Mouse (Mus musculus): ENCODE results near the gene Cpped1. TPM values are rescaled to one million over a fixed set of nuclear protein-coding genes. Genes with fewer than 3 reads are reported as not detected.

The Cpped1 gene
- polyA plus RNA-seq (2015; fragmentation: Nextera tagmentation; extraction: Ambion mirVana): 19.0 and 21.8 TPM in 2 replicates

GRCm38 (mm10) chr16:11909035-11909591, at the start of gene Cpped1:
Gene Cpped1 (minus strand): TSS chr16:11909445.
- Histone ChIP-seq H3K36me3 (ENCODE audit: control insufficient read depth, insufficient read depth, low read length) (no peaks in the 10 kb centered on the region), H3K4me2 (ENCODE audit: low read depth, low read length) (peak within 1 kb of the TSS; percentile 81), H3K9ac (ENCODE audit: low read length) (peak within 1 kb of the TSS; percentile 77), H3K27me3 (ENCODE audit: control insufficient read depth, insufficient read depth, low read depth, low read length) (no peaks in the 10 kb centered on the region), H3K4me3 (ENCODE audit: low read length) (peak within 1 kb of the TSS; percentile 81), H3K27ac (ENCODE audit: low read length) (peak within 1 kb of the TSS; percentile 74), H3K9me3 (ENCODE audit: control insufficient read depth, low read length) (no peaks in the 10 kb centered on the region), H3K4me1 (replicated peaks; ENCODE audit: control insufficient read depth, insufficient read depth, low read length) (peaks cover 6% of the 10 kb centered on the region)
- peak; percentile 97 for ATAC-seq (ENCODE audit: low read depth)
- under 1% methylated on average over 32 of the region's 32 CpGs for WGBS

GRCm38 (mm10) chr16:11940477-11940876, 31.2 kb upstream of the Cpped1 start:
- Histone ChIP-seq H3K36me3 (ENCODE audit: control insufficient read depth, insufficient read depth, low read length) (no peaks in the 10 kb centered on the region), H3K4me1 (replicated peaks; ENCODE audit: control insufficient read depth, insufficient read depth, low read length) (no peaks in the 10 kb centered on the region), H3K27ac (ENCODE audit: low read length) (no peak overlapping the region), H3K9ac (ENCODE audit: low read length) (no peak overlapping the region), H3K9me3 (ENCODE audit: control insufficient read depth, low read length) (peaks cover 5% of the 10 kb centered on the region; the same call in 1 of the 2 replicates), H3K4me2 (ENCODE audit: low read depth, low read length) (no peak overlapping the region), H3K4me3 (ENCODE audit: low read length) (no peak overlapping the region), H3K27me3 (ENCODE audit: control insufficient read depth, insufficient read depth, low read depth, low read length) (no peaks in the 10 kb centered on the region)
- ATAC-seq (ENCODE audit: low read depth): no peak

- Histone ChIP-seq H3K27ac (ENCODE audit: low read length) (no peak overlapping the region), H3K9ac (ENCODE audit: low read length) (no peak overlapping the region), H3K36me3 (ENCODE audit: control insufficient read depth, insufficient read depth, low read length) (no peaks in the 10 kb centered on the region), H3K4me3 (ENCODE audit: low read length) (no peak overlapping the region), H3K27me3 (ENCODE audit: control insufficient read depth, insufficient read depth, low read depth, low read length) (no peaks in the 10 kb centered on the region), H3K4me2 (ENCODE audit: low read depth, low read length) (no peak overlapping the region), H3K4me1 (replicated peaks; ENCODE audit: control insufficient read depth, insufficient read depth, low read length) (peaks cover 6% of the 10 kb centered on the region), H3K9me3 (ENCODE audit: control insufficient read depth, low read length) (no peaks in the 10 kb centered on the region)
- no peak for ATAC-seq (ENCODE audit: low read depth)
- WGBS: 55% methylated on average over 3 of the region's 3 CpGs
Observed at GRCm38 (mm10) chr16:11910801-11911200, 1.6 kb upstream of the Cpped1 start.

DNA sequence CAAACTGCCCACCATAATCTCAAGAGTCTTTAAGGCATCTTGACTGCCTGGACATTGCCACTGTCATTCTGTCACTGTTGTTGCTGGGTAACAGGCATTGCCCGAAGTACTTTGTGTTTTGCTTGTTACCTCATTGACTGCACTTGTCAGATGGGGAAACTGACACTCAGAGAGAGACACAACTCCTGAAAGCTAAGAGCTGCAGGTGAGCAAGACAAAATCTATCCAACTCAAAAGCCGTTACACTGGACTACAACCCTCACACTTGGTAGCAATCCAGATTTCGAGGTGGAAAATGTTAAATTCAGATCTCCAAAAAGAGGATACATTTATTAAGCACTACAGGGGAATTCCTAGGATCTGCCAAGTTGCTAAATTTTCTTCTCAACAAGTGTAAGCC, 572 bp upstream of the Cpped1 start:
- peaks cover 6% of the 10 kb centered on the region for H3K4me1 ChIP-seq (replicated peaks; ENCODE audit: control insufficient read depth, insufficient read depth, low read length)
- H3K36me3 ChIP-seq (ENCODE audit: control insufficient read depth, insufficient read depth, low read length): no peaks in the 10 kb centered on the region
- H3K27me3 ChIP-seq (ENCODE audit: control insufficient read depth, insufficient read depth, low read depth, low read length): no peaks in the 10 kb centered on the region
- peak overlapping the region; percentile 81; the same call in 1 of the 2 replicates for H3K4me2 ChIP-seq (ENCODE audit: low read depth, low read length)
- no peaks in the 10 kb centered on the region for H3K9me3 ChIP-seq (ENCODE audit: control insufficient read depth, low read length)
- no peak overlapping the region for H3K27ac ChIP-seq (ENCODE audit: low read length)
- H3K4me3 ChIP-seq (ENCODE audit: low read length): no peak overlapping the region
- 70% methylated on average over 3 of the region's 3 CpGs for WGBS
- H3K9ac ChIP-seq (ENCODE audit: low read length): no peak overlapping the region
- ATAC-seq (ENCODE audit: low read depth): no peak

DNA sequence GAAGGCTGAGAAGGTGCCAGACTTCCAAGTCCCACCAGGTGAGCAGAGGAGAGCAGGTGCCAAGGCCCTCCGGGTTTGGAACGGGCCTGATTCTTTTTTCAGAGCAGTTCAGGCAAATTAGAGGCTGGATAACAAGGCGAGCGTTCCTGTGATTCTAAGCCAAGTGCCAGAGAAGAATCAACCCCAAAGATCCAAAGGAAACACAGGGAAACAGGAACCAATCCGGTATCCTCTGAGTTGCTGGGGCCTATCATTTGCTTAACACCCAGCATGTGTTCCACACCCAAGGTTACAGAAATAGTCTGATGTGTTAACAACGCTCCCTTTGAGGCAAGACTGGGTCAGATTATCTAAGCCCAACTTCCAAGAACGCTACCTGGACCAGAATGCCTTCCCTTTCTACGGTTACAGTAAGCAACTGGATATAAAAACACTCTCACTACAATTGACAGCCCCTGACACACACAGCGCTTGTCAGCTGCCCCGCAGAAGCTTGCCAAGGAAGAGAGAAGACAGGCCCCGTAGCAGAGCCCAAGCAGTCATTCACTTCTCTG, 707 bp downstream of the Cpped1 start:
- Histone ChIP-seq H3K9me3 (ENCODE audit: control insufficient read depth, low read length) (no peaks in the 10 kb centered on the region), H3K9ac (ENCODE audit: low read length) (peak overlapping the region; percentile 77), H3K4me2 (ENCODE audit: low read depth, low read length) (peak overlapping the region; percentile 81), H3K27ac (ENCODE audit: low read length) (peak overlapping the region; percentile 74), H3K4me1 (replicated peaks; ENCODE audit: control insufficient read depth, insufficient read depth, low read length) (peaks cover 6% of the 10 kb centered on the region), H3K27me3 (ENCODE audit: control insufficient read depth, insufficient read depth, low read depth, low read length) (no peaks in the 10 kb centered on the region), H3K4me3 (ENCODE audit: low read length) (peak overlapping the region; percentile 81), H3K36me3 (ENCODE audit: control insufficient read depth, insufficient read depth, low read length) (no peaks in the 10 kb centered on the region)
- WGBS: 11% methylated on average over 11 of the region's 11 CpGs
- peak; percentile 70 for ATAC-seq (ENCODE audit: low read depth)

DNA sequence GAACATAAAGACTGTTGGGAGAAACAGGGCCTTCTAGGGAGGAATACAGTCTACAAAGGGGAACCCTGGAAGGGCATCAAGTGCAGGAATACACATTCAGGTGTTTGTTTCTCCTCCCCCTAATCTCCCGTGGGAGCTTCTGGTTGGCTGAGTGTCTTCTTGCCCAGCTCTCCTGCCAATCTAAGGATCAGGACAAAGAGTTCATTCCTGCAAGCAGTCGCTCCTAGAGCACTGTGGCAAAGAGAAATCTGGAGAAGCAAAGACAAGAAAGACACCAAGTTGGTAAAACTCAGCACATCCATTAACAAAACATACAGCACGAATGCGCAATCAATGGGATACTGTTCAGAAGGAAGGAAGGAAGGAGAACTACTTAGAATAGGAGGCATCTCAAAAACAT, 1.4 kb downstream of the Cpped1 start:
- Histone ChIP-seq H3K27ac (ENCODE audit: low read length) (no peak overlapping the region), H3K4me3 (ENCODE audit: low read length) (no peak overlapping the region; the same call in 1 of the 2 replicates), H3K9ac (ENCODE audit: low read length) (no peak overlapping the region; the same call in 1 of the 2 replicates), H3K9me3 (ENCODE audit: control insufficient read depth, low read length) (no peaks in the 10 kb centered on the region), H3K4me2 (ENCODE audit: low read depth, low read length) (peak overlapping the region; percentile 81), H3K4me1 (replicated peaks; ENCODE audit: control insufficient read depth, insufficient read depth, low read length) (peaks cover 6% of the 10 kb centered on the region), H3K36me3 (ENCODE audit: control insufficient read depth, insufficient read depth, low read length) (no peaks in the 10 kb centered on the region), H3K27me3 (ENCODE audit: control insufficient read depth, insufficient read depth, low read depth, low read length) (no peaks in the 10 kb centered on the region)
- no peak for ATAC-seq (ENCODE audit: low read depth)
- WGBS: 73% methylated on average over 4 of the region's 4 CpGs

GRCm38 (mm10) chr16:11906906-11907305, 2.3 kb downstream of the Cpped1 start:
- no peaks in the 10 kb centered on the region for H3K9me3 ChIP-seq (ENCODE audit: control insufficient read depth, low read length)
- 83% methylated on average over 1 of the region's 1 CpGs for WGBS
- ATAC-seq (ENCODE audit: low read depth): no peak
- no peak overlapping the region for H3K4me2 ChIP-seq (ENCODE audit: low read depth, low read length)
- no peaks in the 10 kb centered on the region for H3K36me3 ChIP-seq (ENCODE audit: control insufficient read depth, insufficient read depth, low read length)
- no peak overlapping the region for H3K27ac ChIP-seq (ENCODE audit: low read length)
- peaks cover 6% of the 10 kb centered on the region for H3K4me1 ChIP-seq (replicated peaks; ENCODE audit: control insufficient read depth, insufficient read depth, low read length)
- H3K27me3 ChIP-seq (ENCODE audit: control insufficient read depth, insufficient read depth, low read depth, low read length): no peaks in the 10 kb centered on the region
- H3K9ac ChIP-seq (ENCODE audit: low read length): no peak overlapping the region
- no peak overlapping the region for H3K4me3 ChIP-seq (ENCODE audit: low read length)

GRCm38 (mm10) chr16:11905216-11905615, 4.0 kb downstream of the Cpped1 start:
- WGBS: 82% methylated on average over 4 of the region's 4 CpGs
- H3K27me3 ChIP-seq (ENCODE audit: control insufficient read depth, insufficient read depth, low read depth, low read length): no peaks in the 10 kb centered on the region
- no peak for ATAC-seq (ENCODE audit: low read depth)
- H3K4me2 ChIP-seq (ENCODE audit: low read depth, low read length): no peak overlapping the region
- H3K9ac ChIP-seq (ENCODE audit: low read length): no peak overlapping the region
- H3K9me3 ChIP-seq (ENCODE audit: control insufficient read depth, low read length): no peaks in the 10 kb centered on the region
- no peak overlapping the region for H3K27ac ChIP-seq (ENCODE audit: low read length)
- H3K4me1 ChIP-seq (replicated peaks; ENCODE audit: control insufficient read depth, insufficient read depth, low read length): peaks cover 6% of the 10 kb centered on the region
- H3K36me3 ChIP-seq (ENCODE audit: control insufficient read depth, insufficient read depth, low read length): no peaks in the 10 kb centered on the region
- no peak overlapping the region for H3K4me3 ChIP-seq (ENCODE audit: low read length)

DNA sequence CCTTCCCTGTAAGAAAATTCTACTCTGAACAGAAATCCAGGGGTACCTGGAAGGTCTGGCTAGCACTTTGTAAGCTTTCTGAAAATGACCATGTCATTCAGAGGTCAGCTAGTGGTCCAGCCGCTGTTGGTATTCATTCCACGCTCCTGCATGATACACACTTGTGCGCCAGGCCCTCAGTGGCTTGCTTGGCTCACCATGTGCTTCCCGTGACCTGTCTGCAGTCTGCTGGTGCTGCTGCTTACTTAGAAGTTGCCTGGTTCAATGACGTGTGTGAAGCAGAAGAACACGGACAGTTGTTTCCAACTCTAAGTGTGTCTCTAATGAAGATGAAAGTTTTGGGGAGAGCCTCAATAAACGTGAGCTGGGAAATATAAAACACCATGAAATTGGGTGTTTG, 7.2 kb downstream of the Cpped1 start:
- no peaks in the 10 kb centered on the region for H3K4me1 ChIP-seq (replicated peaks; ENCODE audit: control insufficient read depth, insufficient read depth, low read length)
- 83% methylated on average over 7 of the region's 7 CpGs for whole genome bisulfite sequencing
- no peak overlapping the region for H3K9ac ChIP-seq (ENCODE audit: low read length)
- ATAC-seq (ENCODE audit: low read depth): no peak
- no peaks in the 10 kb centered on the region for H3K27me3 ChIP-seq (ENCODE audit: control insufficient read depth, insufficient read depth, low read depth, low read length)
- H3K4me2 ChIP-seq (ENCODE audit: low read depth, low read length): no peak overlapping the region
- H3K4me3 ChIP-seq (ENCODE audit: low read length): no peak overlapping the region
- no peak overlapping the region for H3K27ac ChIP-seq (ENCODE audit: low read length)
- no peaks in the 10 kb centered on the region for H3K36me3 ChIP-seq (ENCODE audit: control insufficient read depth, insufficient read depth, low read length)
- no peaks in the 10 kb centered on the region for H3K9me3 ChIP-seq (ENCODE audit: control insufficient read depth, low read length)
